In the genomic region with DNA sequence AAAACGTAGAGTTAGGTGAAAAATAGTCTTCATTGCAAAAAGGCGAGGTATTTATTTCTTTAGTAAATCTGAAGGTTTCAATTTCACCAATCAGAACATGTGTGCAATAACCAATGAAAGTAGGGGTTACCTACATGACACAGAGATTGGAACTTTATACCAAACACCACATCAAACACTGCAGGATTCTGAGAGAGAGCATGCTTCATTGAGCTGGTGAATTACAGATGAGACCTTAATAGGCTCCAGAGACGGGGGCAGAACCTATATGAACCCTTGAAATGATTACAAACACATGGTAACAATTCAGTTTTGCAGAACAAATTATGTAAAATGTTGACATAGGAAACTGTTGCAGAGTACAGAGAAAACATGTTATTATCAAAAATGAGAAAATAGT, we compare ENCODE assay signal across 28 mouse cellular contexts.
DNase-seq lines count a peak whose midpoint lies in the region; ATAC-seq lines count a peak whose summit lies in the region.
"Had no signal": no experiment of that assay in that cellular context is flagged by ENCODE, and none has a peak within 500 bp of the region (broad histone marks: within the 10 kb centered on the region; RNA-seq: fewer than 3 reads in every experiment).

No protein-coding gene starts in this region.

- H3K4me3 ChIP-seq in embryonic facial prominence, embryonic 10.5 days, result no peak overlapping the region
- H3K4me3 ChIP-seq in embryonic facial prominence, embryonic 13.5 days, result no peak overlapping the region
- no peak overlapping the region for H3K4me3 ChIP-seq in kidney, embryonic 15.5 days (replicated peaks)
- H3K4me3 ChIP-seq: erythroblast, embryonic 14.5 days; forebrain, embryonic 12.5 days; forebrain, embryonic 15.5 days; heart, adult 2 months; heart, embryonic 10.5 days; heart, embryonic 13.5 days; hindbrain, embryonic 13.5 days; intestine, embryonic 15.5 days had no signal

- no peaks in the 10 kb centered on the region for H3K9me3 ChIP-seq in embryonic facial prominence, embryonic 10.5 days
- no peaks in the 10 kb centered on the region for H3K9me3 ChIP-seq in embryonic facial prominence, embryonic 13.5 days
- no peaks in the 10 kb centered on the region for H3K9me3 ChIP-seq in kidney, embryonic 15.5 days (replicated peaks)
- H3K9me3 ChIP-seq: forebrain, embryonic 12.5 days; forebrain, embryonic 15.5 days; heart, embryonic 10.5 days; heart, embryonic 13.5 days; hindbrain, embryonic 13.5 days; intestine, embryonic 15.5 days had no signal

- no peak overlapping the region for H3K27ac ChIP-seq in embryonic facial prominence, embryonic 10.5 days (replicated peaks)
- H3K27ac ChIP-seq in embryonic facial prominence, embryonic 13.5 days, result no peak overlapping the region
- H3K27ac ChIP-seq in kidney, embryonic 15.5 days, result no peak overlapping the region
- H3K27ac ChIP-seq: forebrain, embryonic 12.5 days; forebrain, embryonic 15.5 days; heart, adult 2 months; heart, embryonic 10.5 days; heart, embryonic 13.5 days; hindbrain, embryonic 13.5 days; intestine, embryonic 15.5 days had no signal

- no peak overlapping the region for H3K9ac ChIP-seq in embryonic facial prominence, embryonic 13.5 days
- no peak overlapping the region for H3K9ac ChIP-seq in kidney, embryonic 15.5 days
- H3K9ac ChIP-seq: forebrain, embryonic 12.5 days; forebrain, embryonic 15.5 days; heart, embryonic 13.5 days; hindbrain, embryonic 13.5 days; intestine, embryonic 15.5 days had no signal

- no peaks in the 10 kb centered on the region for H3K27me3 ChIP-seq in embryonic facial prominence, embryonic 10.5 days (replicated peaks; ENCODE audit: low read depth, poor library complexity, severe bottlenecking)
- H3K27me3 ChIP-seq in embryonic facial prominence, embryonic 13.5 days, result no peaks in the 10 kb centered on the region
- no peaks in the 10 kb centered on the region for H3K27me3 ChIP-seq in kidney, embryonic 15.5 days
- H3K27me3 ChIP-seq: forebrain, embryonic 12.5 days; forebrain, embryonic 15.5 days; heart, embryonic 13.5 days; hindbrain, embryonic 13.5 days; intestine, embryonic 15.5 days had no signal

- ATAC-seq in embryonic facial prominence, embryonic 13.5 days (ENCODE audit: insufficient number of reproducible peaks, insufficient read depth, low FRiP score, low TSS enrichment, low read depth), result 0 out of 2 replicates have a peak, but pooled peaks have one; percentile 37
- ATAC-seq in kidney, embryonic 15.5 days (replicated peaks; ENCODE audit: low FRiP score), result no peak
- ATAC-seq: activated CD4-positive, CD25-positive, alpha-beta regulatory T cell, adult 4 months; forebrain, embryonic 15.5 days; hindbrain, embryonic 16.5 days; intestine, embryonic 15.5 days had no signal

- WGBS in embryonic facial prominence, embryonic 10.5 days, result 60% methylated on average over 3 of the region's 3 CpGs
- 25% methylated on average over 3 of the region's 3 CpGs for WGBS in embryonic facial prominence, embryonic 13.5 days
- 60% methylated on average over 3 of the region's 3 CpGs for WGBS in kidney, embryonic 15.5 days

- no peaks in the 10 kb centered on the region for H3K36me3 ChIP-seq in embryonic facial prominence, embryonic 10.5 days (replicated peaks)
- H3K36me3 ChIP-seq in embryonic facial prominence, embryonic 13.5 days, result no peaks in the 10 kb centered on the region
- H3K36me3 ChIP-seq in kidney, embryonic 15.5 days, result no peaks in the 10 kb centered on the region
- H3K36me3 ChIP-seq: forebrain, embryonic 12.5 days; forebrain, embryonic 15.5 days; heart, embryonic 10.5 days; heart, embryonic 13.5 days; hindbrain, embryonic 13.5 days; intestine, embryonic 15.5 days had no signal

- peak; percentile 8 for DNase-seq in embryo, embryonic 10 days (ENCODE audit: low spot score)
- DNase-seq in embryo, embryonic 9.5 days (ENCODE audit: extremely low spot score), result no peak
- peak; percentile 26 for DNase-seq in embryonic facial prominence, embryonic 10.5 days (ENCODE audit: low spot score)
- peak; percentile 14 for DNase-seq in mesoderm, embryonic 11.5 days (ENCODE audit: low read depth, low spot score)
- no peak for DNase-seq in retina, postnatal 1 day
- no peak for DNase-seq in kidney, adult 11 months
- DNase-seq: adrenal gland, adult 8-10 months; adrenal gland, postnatal 25 days; cerebellum, adult 11-12 months; cerebellum, adult 8-10 months; cerebellum, postnatal 10 days; cerebellum, postnatal 36 days; gastrocnemius, postnatal 10 days; gastrocnemius, postnatal 36 days; heart, adult 2 months; heart, postnatal 14 days; heart, postnatal 4 days had no signal

- H3K4me1 ChIP-seq in embryonic facial prominence, embryonic 10.5 days, result peaks cover 5% of the 10 kb centered on the region; the same call in 1 of the 2 replicates
- H3K4me1 ChIP-seq in embryonic facial prominence, embryonic 13.5 days, result no peaks in the 10 kb centered on the region
- no peaks in the 10 kb centered on the region for H3K4me1 ChIP-seq in kidney, embryonic 15.5 days
- H3K4me1 ChIP-seq: forebrain, embryonic 12.5 days; forebrain, embryonic 15.5 days; heart, embryonic 10.5 days; heart, embryonic 13.5 days; hindbrain, embryonic 13.5 days; intestine, embryonic 15.5 days had no signal

- H3K4me2 ChIP-seq in embryonic facial prominence, embryonic 13.5 days, result no peak overlapping the region
- no peak overlapping the region for H3K4me2 ChIP-seq in kidney, embryonic 15.5 days
- H3K4me2 ChIP-seq: forebrain, embryonic 12.5 days; forebrain, embryonic 15.5 days; heart, embryonic 13.5 days; hindbrain, embryonic 13.5 days; intestine, embryonic 15.5 days had no signal

Comparison
In these comparisons a context has a peak if more than half of its experiments do, and no peak if none do; other contexts are left out.
1. DNase-seq: peak in embryo, embryonic 10 days (single experiment), embryonic facial prominence, embryonic 10.5 days (single experiment) and mesoderm, embryonic 11.5 days (single experiment); none in embryo, embryonic 9.5 days (single experiment), retina, postnatal 1 day (single experiment) and kidney, adult 11 months (single experiment).